Mouse (Mus musculus): Measurements from ENCODE around the gene Dntt.

Dntt gene

DNA sequence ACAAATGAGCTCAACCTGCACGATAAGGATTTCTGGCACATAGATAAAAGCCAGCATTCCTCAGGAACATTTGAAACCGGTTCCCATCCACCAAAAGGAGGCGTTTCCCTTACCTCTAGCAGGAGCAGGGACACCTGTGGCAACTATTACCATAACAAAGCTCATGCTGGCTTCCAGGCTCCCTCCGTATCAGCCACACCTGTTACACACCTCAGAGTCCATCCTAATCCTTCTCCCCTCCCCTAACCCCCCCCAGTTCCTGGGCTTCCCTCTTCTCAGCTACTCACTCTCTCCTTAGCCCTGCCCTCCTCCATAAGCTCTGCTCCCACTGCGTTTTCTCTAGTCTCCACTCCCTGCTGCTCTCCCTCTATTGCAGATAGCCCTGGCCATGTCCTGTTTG lies 15.5 kb upstream of the Dntt start:
- DNase-seq: no peak

DNA sequence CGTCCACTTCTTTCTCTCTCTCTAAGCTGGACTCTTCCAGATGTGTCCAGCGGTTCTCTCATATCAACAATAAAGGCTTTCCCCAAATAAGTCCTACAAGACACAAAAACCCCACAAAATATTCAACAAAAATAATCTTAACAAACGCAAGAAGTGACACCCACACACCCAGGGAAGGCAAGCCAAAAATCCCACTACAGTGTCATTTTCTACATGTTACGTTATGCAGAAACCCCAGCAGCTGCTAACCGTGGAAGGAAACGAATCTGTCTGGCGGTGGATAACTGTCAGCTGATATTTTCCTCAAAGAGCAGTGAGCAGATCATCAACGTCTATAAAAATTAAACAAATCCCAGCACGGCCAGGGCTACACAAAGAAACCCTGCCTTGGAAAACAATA lies 15.1 kb upstream of the Dntt start:
- no peak for DNase-seq

GRCm38 (mm10) chr19:41015951-41016716 lies 12.9 kb upstream of the Dntt start:
- peak; percentile 61 for DNase-seq

GRCm38 (mm10) chr19:41019164-41019675 lies 9.9 kb upstream of the Dntt start:
- DNase-seq: no peak

- DNase-seq: no peak
Observed at GRCm38 (mm10) chr19:41020537-41020936, 8.5 kb upstream of the Dntt start.

GRCm38 (mm10) chr19:41022244-41022643 lies 6.8 kb upstream of the Dntt start:
- no peak for DNase-seq

DNA sequence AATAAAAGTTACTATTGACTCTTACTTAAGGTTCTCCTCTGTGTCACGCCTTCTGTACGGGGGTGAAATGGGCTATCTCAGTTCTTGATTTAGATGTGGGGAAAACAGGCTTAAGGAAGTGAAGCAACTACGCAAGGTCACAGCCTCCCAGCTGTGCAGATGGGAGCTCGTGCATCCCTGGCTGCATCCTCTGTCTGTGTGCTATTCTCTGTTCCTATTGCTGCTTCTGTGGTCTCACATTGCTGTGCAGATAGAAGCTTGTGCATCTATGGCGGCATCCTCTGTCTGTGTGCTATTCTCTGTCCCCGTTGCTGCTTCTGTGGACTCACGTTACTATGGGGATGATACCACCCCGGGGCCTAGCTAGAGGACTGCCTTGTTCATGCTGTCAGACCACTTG lies 2.5 kb upstream of the Dntt start:
- DNase-seq: no peak

DNA sequence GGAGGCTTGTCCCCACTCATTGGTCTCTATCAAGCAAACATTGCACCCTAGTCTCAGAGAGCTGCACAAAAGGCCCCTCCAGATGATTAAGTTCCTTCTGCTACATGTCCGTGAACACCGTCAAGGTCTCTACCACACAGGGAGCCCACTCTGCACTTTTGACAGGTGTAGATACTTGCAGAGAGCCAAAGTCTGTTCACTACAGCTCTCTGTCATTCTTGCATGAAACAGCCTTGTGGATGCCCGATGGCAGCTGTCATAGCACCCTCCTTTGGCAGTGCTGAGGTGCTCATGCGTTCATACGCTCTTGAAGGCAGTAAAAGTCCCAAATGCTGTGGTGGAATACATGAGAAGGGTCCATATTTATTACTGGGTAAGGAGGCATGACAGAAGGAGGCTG lies 2.1 kb upstream of the Dntt start:
- DNase-seq: no peak

GRCm38 (mm10) chr19:41027601-41028000 lies 1.5 kb upstream of the Dntt start:
- DNase-seq: no peak

- no peak for DNase-seq
Observed at GRCm38 (mm10) chr19:41030161-41030560, 1.1 kb downstream of the Dntt start.

GRCm38 (mm10) chr19:41031009-41031408 lies 1.9 kb downstream of the Dntt start:
- DNase-seq: peak; percentile 29

DNA sequence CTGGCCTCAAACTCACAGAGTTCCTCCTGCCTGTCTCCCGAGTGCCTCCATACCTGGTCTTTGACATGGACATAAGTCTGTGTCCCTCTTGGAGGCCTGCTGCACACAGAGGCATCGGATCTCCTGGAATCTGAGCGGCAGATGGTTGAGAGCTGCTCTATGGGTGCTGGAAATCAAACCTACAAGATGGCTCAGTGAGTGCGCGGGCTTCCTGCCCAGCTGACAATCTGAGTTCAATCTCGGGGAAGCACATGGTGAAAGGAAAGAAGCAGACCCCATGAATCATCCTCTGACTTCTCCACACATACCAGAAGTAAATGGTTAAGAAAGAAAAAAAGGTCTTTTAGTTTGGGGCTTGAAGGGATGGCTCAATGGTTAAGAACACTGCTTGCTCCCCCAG lies 2.8 kb downstream of the Dntt start:
- no peak for DNase-seq

DNA sequence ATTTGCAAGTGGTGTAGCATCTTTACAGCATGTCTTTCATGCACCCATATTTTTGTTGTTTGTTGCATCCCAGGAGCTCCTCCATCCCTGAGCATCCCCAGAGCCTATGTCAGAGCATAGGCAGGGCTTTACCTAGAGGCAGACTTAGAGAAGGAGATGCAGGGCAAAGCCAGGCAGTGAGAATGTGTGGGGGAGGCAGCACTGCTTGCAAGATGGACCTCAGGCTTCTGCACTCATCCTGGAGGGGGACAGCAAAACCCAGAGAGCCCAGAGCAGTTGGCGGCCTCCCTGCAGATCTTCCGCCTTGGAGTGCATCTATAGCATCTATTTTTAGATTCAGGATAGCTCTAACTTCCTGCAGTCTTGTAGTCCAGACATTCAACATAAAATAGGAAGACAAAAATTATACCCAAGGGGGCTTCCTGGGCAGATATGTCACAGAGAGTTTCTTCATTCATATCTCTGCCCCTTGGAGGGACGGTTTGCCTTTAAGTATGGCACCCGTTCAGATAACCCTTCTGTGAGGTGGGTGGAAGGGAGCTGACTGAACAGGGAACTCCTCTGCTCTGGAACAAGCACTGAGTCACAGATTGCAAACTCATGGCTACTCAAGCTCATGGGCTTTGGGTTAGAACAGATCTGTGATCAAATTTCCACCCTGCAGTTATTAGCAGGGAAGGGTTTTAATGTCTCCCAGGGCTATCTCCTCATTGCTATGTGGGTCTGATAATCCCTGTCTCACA lies 6.9 kb downstream of the Dntt start:
- no peak for DNase-seq

GRCm38 (mm10) chr19:41039110-41039509 lies 10.0 kb downstream of the Dntt start:
- DNase-seq: no peak

DNA sequence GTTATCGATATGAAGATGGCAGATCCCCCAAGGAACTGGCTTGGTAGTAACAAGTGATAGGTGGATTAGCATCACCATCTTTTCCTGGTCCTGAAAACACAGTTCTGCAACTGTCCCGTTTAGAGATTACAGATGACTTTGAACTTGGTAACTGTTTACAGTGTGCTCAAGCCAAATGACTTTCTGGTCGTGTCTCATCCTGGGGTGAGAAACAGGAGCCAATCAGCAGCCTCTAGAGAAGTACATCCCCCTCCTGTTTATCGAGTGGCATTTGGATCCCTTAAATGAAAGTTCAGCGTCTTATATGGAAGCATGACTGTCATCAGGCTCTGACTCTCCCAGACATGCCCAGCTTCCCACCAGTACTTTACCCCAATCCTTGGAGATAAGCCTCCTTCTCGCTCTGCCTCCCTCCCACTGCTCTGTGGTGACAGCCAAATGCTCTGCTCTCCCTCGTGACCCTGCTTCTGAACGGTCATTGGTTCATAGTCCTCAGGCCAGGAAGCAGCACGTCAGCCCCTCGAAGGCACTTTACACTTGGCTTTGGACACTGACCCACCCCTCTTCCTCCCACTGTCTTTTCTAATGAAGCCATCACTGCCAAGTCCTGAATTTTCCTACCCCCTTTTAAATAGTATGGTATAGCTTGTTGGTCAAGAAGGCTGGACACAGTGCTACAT lies 16.2 kb downstream of the Dntt start:
- DNase-seq: no peak

DNA sequence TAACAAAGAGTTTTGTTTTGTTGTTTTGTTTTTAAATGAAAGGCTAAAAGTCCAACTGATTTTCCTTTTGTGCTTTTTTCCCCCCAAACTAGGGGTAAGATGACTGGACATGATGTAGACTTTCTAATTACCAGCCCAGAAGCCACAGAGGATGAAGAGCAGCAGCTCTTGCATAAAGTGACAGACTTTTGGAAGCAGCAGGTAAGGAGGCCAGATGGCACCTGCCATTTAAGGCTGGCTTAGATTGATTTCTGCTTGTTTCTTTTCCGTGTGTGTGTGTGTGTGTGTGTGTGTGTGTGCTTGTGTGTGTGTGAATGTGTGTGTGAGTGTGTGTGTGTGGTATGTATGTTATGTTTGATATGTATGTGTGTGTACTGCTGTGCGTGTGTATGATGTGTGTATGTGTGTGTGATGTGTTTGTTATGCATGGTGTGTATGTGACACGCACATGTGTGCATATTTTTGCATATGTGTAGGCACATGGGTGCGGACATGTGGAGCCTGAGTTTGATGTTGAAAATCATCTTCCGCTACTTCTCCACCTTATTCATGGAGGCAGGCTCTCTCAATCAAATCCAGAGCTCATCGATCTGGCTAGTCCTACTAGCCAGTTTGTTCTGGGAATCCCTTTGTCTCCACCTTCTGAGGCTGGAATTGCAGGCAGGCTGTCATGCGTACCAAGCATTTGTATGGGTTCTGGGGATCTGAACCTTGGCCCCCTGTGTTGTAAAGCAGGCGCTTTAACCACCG lies 18.5 kb downstream of the Dntt start:
- DNase-seq: no peak

- no peak for DNase-seq
Observed at GRCm38 (mm10) chr19:41048187-41048559, 19.1 kb downstream of the Dntt start.

- no peak for DNase-seq
Observed at GRCm38 (mm10) chr19:41051714-41052113, 22.6 kb downstream of the Dntt start.

GRCm38 (mm10) chr19:41052247-41052646 lies 23.2 kb downstream of the Dntt start:
- no peak for DNase-seq

DNA sequence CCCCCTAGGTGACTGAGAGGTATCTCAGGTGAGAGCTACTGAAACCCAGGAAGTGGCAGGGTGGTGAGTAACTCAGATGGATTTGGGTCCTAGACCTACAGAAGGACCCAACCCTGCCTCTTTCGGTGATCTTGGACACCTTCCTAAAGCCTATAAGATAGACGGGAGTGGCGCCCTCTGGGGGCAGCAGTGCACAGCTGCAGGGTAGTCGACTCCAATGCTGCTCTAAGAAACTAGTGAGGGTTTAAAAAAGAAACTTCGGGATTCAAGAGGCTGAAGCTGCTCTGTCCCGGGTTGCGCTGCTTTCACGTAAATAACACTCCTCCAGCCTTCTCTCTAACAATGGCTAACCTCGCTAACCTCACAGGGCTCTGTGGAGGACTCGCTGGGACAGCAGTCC lies 24.5 kb downstream of the Dntt start:
- DNase-seq: no peak

DNA sequence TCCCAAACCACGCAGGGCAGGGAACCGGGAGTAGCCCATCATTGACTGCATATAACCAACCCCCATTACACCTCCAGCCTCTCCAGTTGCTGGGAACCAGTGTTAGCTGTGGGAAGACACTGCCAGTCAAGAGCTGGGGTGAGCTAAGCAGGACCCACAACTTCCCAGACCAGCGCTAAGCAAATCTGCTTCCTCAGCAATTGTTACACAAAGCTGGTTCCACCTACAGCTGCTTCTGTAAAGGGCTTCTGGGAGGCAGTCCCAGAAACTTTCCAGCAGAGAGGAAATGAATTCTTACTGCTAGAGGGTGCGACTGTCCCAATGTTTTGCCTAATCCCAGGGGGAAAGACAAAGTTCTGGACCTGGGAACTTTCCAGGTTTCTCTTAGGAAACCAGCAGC lies 25.6 kb downstream of the Dntt start:
- DNase-seq: no peak

- DNase-seq: peak; percentile 85
Observed at GRCm38 (mm10) chr19:41071500-41071899, 42.4 kb downstream of the Dntt start.
